Mouse (Mus musculus) neural tube, embryonic 15.5 days (tissue): Measurements from ENCODE around the gene Cklf. TPM values are rescaled to one million over a fixed set of nuclear protein-coding genes. Genes with fewer than 3 reads are reported as not detected.
"Not testable (repeated sequence)": the region's sequence is repeated elsewhere in the genome, so short reads cannot be mapped to it uniquely, and the experiment has no call there.

ENCODE experiments used
- ATAC-seq: fragments of 200-750 bp; cut with Nextera tagmentation; 2 replicates; pipeline ENCODE4 v1.8.0; 2017; ENCODE audit warnings: mild to moderate bottlenecking, moderate TSS enrichment, moderate library complexity; ENCODE audit not compliant: low FRiP score
- H3K27ac ChIP-seq: fragments of 300-500 bp; sonication (generic); replicated peaks from 2 replicates; pipeline ENCODE4 v1.5.1; 2015; ENCODE audit warnings: mild to moderate bottlenecking, inconsistent platforms
- H3K27me3 ChIP-seq: fragments of 300-500 bp; sonication (generic); replicated peaks from 2 replicates; pipeline ENCODE4 v1.6.1; 2015; ENCODE audit warnings: inconsistent platforms
- H3K36me3 ChIP-seq: fragments of 300-500 bp; sonication (generic); 2 replicates; pipeline ENCODE4 v1.6.1; 2015; ENCODE audit warnings: inconsistent platforms
- H3K4me1 ChIP-seq: fragments of 300-500 bp; sonication (generic); 2 replicates; pipeline ENCODE4 v1.6.1; 2015; ENCODE audit warnings: inconsistent platforms
- H3K4me2 ChIP-seq: fragments of 300-500 bp; sonication (generic); 2 replicates; pipeline ENCODE4 v1.6.1; 2015; ENCODE audit warnings: inconsistent platforms, mild to moderate bottlenecking, moderate library complexity
- H3K4me3 ChIP-seq: fragments of 300-500 bp; sonication (generic); replicated peaks from 2 replicates; pipeline ENCODE4 v1.5.1; 2015; ENCODE audit warnings: mild to moderate bottlenecking, inconsistent platforms
- H3K9ac ChIP-seq: fragments of 300-500 bp; sonication (generic); replicated peaks from 2 replicates; pipeline ENCODE4 v1.6.1; 2015; ENCODE audit warnings: mild to moderate bottlenecking, inconsistent platforms
- H3K9me3 ChIP-seq: fragments of 300-500 bp; sonication (generic); replicated peaks from 2 replicates; pipeline ENCODE4 v1.6.1; 2016; ENCODE audit warnings: inconsistent platforms
- WGBS: fragments of 180-500 bp; shearing (Covaris S2); methylation state at CpG from one replicate; pipeline ENCODE4 v1.1.7; 2015; ENCODE audit warnings: mixed read lengths; 5-methylcytosine and 5-hydroxymethylcytosine counted together
- polyA plus RNA-seq: library from polyadenylated mRNA; unstranded; fragments of >200 nt; fragmentation: Nextera tagmentation; extraction: Ambion mirVana; gene quantifications from 2 replicates; pipeline ENCODE4 v1.2.1, GENCODE M21; 2015

The Cklf gene
- polyA plus RNA-seq, 1 experiment from 2014 or later = 36.8 TPM

DNA sequence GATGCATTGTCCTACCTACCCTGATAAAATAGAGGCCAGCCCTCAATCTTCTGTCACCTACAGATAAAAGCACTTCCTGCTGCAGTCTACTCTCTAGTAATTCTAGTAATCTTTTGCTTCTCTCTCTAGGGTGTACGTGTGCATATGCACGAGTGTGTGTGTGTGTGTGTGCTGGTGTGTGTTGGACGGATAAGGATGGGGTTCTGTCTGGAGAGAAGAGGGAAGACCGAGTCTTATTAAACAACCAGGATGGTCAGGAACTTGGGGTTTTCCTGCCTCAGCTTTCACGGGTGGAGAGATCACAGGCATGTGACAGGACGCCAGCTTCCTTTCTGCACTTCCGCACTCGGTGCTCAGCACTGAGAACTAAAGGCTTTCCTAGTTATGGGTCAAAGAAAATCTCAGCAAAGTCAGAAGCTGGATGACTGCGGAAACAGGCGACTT, 11.2 kb upstream of the Cklf start:
- WGBS = 88% methylated on average over 10 of the region's 10 CpGs
- peaks cover 88% of the 10 kb centered on the region for H3K36me3 ChIP-seq
- ATAC-seq = no peak
- no peak overlapping the region for H3K4me3 ChIP-seq
- no peaks in the 10 kb centered on the region for H3K4me1 ChIP-seq
- H3K27ac ChIP-seq = no peak overlapping the region
- no peak overlapping the region for H3K9ac ChIP-seq
- H3K27me3 ChIP-seq = no peaks in the 10 kb centered on the region
- no peak overlapping the region for H3K4me2 ChIP-seq
- no peaks in the 10 kb centered on the region for H3K9me3 ChIP-seq

DNA sequence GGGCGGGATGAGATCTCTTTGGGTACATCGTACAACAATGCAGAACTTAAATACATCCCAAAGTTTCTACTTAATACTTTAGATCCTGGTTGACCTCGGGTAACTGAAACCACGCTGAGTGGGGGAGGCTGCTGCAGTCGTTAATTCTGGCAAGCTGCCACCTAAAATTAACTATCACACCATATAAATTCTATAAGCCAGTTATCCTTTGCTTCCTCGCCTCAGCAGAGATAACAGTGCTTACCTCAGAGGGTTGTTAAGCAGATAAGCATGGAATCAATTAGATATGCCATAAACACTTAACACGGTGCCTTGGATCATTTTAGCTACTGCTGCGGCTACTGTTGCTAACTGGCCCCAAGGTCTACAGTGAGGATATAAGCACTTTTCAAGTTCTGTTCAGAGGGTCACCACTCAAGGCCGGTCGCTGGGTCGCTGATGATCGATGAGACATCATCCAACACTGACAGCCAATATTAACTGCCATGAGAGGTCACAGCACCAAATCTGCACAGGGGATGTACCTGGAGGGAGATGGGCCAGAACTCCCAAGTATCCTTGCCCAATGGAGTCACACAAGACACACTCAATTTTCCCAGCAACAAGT, 8.5 kb upstream of the Cklf start:
- H3K4me1 ChIP-seq = peaks cover 6% of the 10 kb centered on the region
- H3K4me2 ChIP-seq = no peak overlapping the region
- H3K36me3 ChIP-seq = peaks cover 70% of the 10 kb centered on the region
- H3K4me3 ChIP-seq = no peak overlapping the region
- H3K9me3 ChIP-seq = no peaks in the 10 kb centered on the region
- no peak overlapping the region for H3K27ac ChIP-seq
- WGBS = 73% methylated on average over 12 of the region's 12 CpGs
- no peak overlapping the region for H3K9ac ChIP-seq
- no peak for ATAC-seq
- H3K27me3 ChIP-seq = no peaks in the 10 kb centered on the region

DNA sequence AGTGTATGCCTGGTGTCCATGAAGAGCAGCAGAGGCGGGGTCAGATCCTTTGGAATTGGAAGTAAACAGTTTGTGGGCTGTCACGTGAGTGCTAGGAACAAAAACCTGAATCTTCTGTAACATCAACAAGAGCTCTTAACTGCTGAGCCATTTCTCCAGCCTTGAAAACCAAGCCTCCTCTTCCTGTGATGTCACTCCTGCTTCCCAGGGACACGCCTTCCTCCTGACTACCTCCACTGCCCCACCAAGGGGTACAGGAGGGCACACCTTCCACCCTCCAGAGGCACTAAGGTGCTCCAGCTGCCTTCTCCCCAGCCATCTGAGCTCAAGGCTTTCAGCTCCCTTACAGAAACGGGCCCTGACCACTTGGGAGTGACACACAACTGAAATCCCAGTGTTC, 4.0 kb upstream of the Cklf start:
- WGBS = 90% methylated on average over 4 of the region's 4 CpGs

DNA sequence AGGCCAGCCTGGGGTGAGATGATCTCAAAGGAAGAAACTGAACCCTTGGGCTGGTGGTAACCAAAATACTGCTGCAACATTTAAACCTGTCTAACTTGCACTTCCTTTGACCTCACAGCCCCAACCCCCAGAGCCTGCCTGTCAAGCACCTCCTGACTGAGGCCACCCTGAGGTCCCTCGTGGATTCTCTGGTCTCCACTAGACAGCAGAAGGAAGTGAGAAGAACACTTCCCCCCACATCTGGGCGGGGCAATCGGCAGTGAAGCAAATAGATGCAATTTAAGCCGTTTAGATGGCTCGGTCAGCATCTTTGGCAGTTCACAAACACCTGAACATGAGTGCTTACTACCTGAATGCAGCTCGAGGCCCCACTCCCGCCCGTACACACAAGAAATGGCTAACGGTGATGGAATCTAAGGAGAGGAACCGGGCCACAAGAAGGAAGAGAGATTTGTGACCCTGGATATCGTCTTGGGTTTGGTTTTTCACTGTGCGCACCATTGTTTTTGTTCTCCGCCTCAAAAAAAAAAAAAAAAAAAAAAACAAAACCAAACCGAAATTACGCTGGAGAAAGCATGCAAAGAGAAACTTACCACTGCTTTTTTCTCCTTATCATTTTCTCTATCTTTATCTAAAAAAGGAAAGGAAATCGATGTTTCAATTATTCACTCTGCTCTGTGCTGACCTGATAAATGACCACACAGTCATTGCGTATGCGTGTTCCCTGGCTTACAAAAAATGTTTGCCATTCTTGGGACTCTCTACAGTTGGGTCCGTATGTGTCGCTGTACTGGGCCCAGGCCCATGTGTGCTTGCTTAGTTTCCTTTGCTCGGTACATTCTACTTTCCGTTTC, 3.4 kb upstream of the Cklf start:
- H3K4me2 ChIP-seq = peak overlapping the region; percentile 85
- peak overlapping the region; percentile 90 for H3K4me3 ChIP-seq
- H3K27me3 ChIP-seq = no peaks in the 10 kb centered on the region
- H3K9me3 ChIP-seq = no peaks in the 10 kb centered on the region
- no peak for ATAC-seq
- peaks cover 32% of the 10 kb centered on the region for H3K4me1 ChIP-seq
- H3K27ac ChIP-seq = 0 out of 2 replicates have a peak overlapping the region, but pooled peaks have one; percentile 23
- 74% methylated on average over 22 of the region's 22 CpGs for WGBS
- H3K9ac ChIP-seq = peak overlapping the region; percentile 91
- H3K36me3 ChIP-seq = peaks cover 19% of the 10 kb centered on the region

More for the DNA sequence above, 4.0 kb upstream of the Cklf start:
- no peak overlapping the region for H3K27ac ChIP-seq
- peak overlapping the region; percentile 85; the same call in 1 of the 2 replicates for H3K4me2 ChIP-seq
- H3K27me3 ChIP-seq = no peaks in the 10 kb centered on the region
- peaks cover 26% of the 10 kb centered on the region for H3K4me1 ChIP-seq
- H3K36me3 ChIP-seq = peaks cover 25% of the 10 kb centered on the region
- H3K9ac ChIP-seq = no peak overlapping the region
- H3K9me3 ChIP-seq = no peaks in the 10 kb centered on the region
- H3K4me3 ChIP-seq = no peak overlapping the region
- ATAC-seq = no peak

DNA sequence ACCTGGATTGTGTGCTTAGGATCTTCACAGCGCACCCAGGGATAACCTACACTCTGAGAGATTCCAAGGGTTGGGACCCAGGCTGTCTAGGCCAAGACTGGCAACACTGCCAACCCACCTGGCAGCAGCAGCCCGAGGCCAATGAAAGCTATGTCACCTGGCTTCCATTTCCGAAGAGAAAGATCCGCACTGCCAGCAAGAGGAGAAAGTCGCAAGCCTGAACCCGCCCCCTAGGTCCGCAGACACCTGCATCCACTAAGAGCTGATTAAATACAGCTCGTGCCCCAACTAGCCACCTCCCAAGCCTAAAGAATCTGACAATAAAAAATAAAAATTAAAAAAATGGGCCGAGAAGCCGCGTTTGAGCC, 2.8 kb upstream of the Cklf start:
- H3K27ac ChIP-seq = peak overlapping the region; percentile 72; the same call in 1 of the 2 replicates

DNA sequence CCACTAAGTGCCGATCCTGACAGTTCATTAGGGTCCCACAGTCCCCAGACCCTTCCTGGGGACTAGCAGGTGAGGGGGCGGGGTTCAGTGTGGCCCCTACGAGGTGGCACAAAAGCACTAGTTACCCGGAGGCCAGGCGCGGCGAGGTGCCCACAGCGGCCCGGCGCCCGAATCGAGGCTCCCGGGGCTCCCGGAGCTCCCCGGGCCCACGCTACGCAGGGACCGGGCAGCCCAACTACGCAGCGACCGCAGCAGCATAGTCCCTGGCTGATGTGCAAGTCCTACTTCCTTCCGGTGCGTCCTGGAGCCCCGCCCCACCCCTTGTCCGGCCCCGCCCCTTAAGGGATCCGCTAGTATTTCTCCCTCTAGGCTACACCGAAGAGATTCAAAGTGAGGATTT, 2.4 kb upstream of the Cklf start, which contains the start of gene Tk2:
Tk2 (minus strand) TSS at position 283 of the 400 bp plus-strand sequence.
- Histone ChIP-seq H3K27me3 (no peaks in the 10 kb centered on the region), H3K4me1 (peaks cover 32% of the 10 kb centered on the region), H3K27ac (peak within 1 kb of the TSS; percentile 72), H3K9ac (peak within 1 kb of the TSS; percentile 91), H3K9me3 (no peaks in the 10 kb centered on the region), H3K36me3 (peaks cover 9% of the 10 kb centered on the region; the same call in 1 of the 2 replicates), H3K4me3 (peak within 1 kb of the TSS; percentile 90), H3K4me2 (peak within 1 kb of the TSS; percentile 85)
- peak; percentile 94 for ATAC-seq
- under 1% methylated on average over 28 of the region's 28 CpGs for WGBS

More for the DNA sequence above, 2.8 kb upstream of the Cklf start:
- peaks cover 13% of the 10 kb centered on the region for H3K36me3 ChIP-seq
- ATAC-seq = peak; percentile 9; the same call in 1 of the 2 replicates
- peak overlapping the region; percentile 85 for H3K4me2 ChIP-seq
- H3K27me3 ChIP-seq = no peaks in the 10 kb centered on the region
- no peaks in the 10 kb centered on the region for H3K9me3 ChIP-seq
- 4% methylated on average over 11 of the region's 11 CpGs for WGBS
- H3K4me1 ChIP-seq = peaks cover 32% of the 10 kb centered on the region
- H3K4me3 ChIP-seq = peak overlapping the region; percentile 90
- peak overlapping the region; percentile 91 for H3K9ac ChIP-seq

DNA sequence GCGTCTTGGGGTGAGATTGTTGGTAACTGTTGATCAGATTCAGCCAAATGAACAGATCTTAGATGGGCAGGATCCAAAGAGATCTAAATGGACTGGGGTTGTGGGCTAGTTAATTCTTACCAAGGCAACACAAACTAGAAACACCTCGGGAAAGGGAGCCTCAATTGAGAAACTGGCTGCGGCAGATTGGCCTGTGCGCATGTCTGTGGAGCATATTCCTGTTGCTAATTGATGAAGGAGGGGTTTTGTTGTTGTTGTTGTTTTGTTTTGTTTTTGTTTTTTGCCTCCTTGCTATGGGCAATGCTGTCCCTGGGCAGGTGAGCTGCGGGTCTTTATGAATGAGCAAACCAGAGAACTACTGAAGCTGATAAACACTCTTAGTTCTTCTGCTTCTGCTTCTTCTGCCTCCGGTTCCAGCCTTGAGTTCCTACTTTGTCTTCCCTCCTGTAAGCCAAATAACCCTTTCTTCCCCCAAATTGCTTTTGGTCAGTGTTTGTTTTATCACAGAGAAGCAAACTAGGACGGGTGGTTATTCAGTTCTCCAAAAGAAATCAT, 1.1 kb upstream of the Cklf start:
- Histone ChIP-seq H3K9me3 (no peaks in the 10 kb centered on the region), H3K27me3 (no peaks in the 10 kb centered on the region), H3K4me3 (no peak overlapping the region), H3K27ac (no peak overlapping the region), H3K4me1 (peaks cover 32% of the 10 kb centered on the region), H3K4me2 (no peak overlapping the region), H3K9ac (no peak overlapping the region), H3K36me3 (0 out of 2 replicates have a peak, but pooled peaks cover 7% of the 10 kb centered on the region)
- no peak for ATAC-seq
- WGBS = 84% methylated on average over 7 of the region's 7 CpGs

DNA sequence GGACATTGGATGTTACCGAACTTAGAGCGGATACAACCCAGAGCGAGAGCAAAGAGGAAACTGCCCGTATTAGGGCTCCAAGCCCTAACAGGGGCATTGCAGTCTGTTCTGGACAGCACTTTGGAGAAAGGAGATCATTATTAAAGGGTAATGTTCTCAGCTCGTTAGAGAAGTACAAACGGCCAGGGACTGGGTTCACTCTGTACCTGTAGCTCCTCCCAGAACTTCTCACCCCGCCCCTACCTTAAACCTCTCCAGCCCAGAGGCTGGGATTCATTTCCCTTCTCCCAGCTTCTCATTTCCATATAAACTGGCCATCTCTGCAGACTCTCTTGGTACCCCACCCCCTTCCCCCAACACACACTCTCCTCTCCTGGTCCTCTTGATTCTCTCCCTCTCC, 800 bp downstream of the Cklf start:
- no peaks in the 10 kb centered on the region for H3K9me3 ChIP-seq
- no peaks in the 10 kb centered on the region for H3K36me3 ChIP-seq
- H3K4me1 ChIP-seq = peaks cover 32% of the 10 kb centered on the region
- no peaks in the 10 kb centered on the region for H3K27me3 ChIP-seq
- ATAC-seq = no peak
- peak overlapping the region; percentile 70 for H3K9ac ChIP-seq
- no peak overlapping the region for H3K27ac ChIP-seq
- under 1% methylated on average over 7 of the region's 7 CpGs for WGBS
- peak overlapping the region; percentile 73 for H3K4me3 ChIP-seq
- H3K4me2 ChIP-seq = peak overlapping the region; percentile 86

DNA sequence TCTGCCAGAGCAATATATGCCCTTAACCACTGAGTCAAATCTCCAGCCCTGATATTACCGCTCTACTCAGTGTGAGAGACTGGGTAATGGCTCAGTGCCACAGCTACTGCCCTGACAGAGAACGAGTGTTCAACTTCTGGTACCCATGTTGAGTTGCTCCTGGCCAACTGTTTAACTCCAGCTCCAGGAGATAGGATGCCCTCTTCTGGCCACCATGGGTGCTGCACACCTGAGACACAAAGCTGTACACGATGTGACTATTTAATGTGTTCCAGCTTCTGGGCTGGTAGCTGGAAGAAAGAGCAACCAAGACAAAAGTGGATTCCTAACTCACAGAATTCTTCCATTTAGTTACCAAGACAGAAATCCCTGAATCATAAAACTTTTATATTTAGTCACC, 2.4 kb downstream of the Cklf start:
- WGBS = 92% methylated on average over 3 of the region's 3 CpGs

DNA sequence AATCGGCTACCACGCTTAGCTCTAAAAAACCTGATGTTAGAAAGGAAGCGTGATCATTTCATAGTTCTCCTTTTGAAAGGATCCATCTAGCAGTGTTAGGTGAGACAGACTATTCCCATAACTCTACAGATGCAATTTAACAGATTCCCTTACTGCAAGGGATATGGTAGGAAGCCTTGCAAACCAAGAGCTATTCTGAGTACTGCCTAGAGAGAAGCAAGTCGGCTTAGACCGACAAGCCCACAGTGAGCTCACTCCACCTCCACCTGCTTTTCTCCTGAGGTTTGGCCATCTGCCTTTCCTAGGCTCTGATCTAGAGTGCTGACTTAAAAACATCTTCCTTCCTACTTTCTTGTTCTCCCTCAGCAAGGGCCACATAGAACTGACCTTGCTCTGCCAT, 11.1 kb downstream of the Cklf start:
- not testable (repeated sequence) for H3K4me3 ChIP-seq, ATAC-seq, H3K9me3 ChIP-seq, H3K4me1 ChIP-seq, H3K27me3 ChIP-seq, H3K9ac ChIP-seq, H3K4me2 ChIP-seq, H3K27ac ChIP-seq
- H3K36me3 ChIP-seq = peaks cover 34% of the 10 kb centered on the region
- 94% methylated on average over 5 of the region's 5 CpGs for WGBS

More for the DNA sequence above, 2.4 kb downstream of the Cklf start:
- Histone ChIP-seq H3K4me3 (no peak overlapping the region), H3K36me3 (peaks cover 7% of the 10 kb centered on the region), H3K4me1 (peaks cover 18% of the 10 kb centered on the region), H3K4me2 (no peak overlapping the region), H3K27ac (no peak overlapping the region), H3K9me3 (0 out of 2 replicates have a peak, but pooled peaks cover 1% of the 10 kb centered on the region), H3K9ac (no peak overlapping the region), H3K27me3 (no peaks in the 10 kb centered on the region)
- no peak for ATAC-seq

DNA sequence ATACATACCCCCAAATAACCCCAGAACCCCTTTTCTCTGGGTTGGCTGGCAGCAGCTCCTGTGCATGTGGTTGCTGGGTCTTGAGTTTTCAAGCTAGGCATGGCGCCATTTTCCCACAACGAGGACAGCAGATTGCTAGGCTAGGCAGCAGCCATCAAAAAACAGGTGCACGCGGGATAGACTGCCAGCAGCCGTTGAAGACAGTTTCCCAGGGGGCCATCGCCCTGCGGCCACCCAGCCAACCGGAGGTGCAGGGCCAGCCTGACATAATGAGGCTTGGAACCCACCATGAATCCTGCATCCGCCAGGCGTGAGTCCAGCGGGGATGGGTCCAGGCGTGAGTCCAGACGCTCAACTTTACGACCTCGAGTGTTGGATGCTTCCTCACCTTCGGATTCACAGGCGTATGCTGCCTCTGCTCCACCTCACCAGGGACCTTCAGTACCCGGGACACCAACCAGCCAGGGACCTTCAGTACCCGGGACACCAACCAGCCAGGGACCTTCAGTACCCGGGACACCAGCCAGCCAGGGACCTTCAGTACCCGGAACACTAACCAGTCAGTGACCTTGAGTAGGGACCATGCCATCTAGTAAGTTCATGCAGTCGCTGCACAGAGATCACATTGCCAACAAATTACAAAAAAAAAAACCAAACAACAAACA, 13.7 kb downstream of the Cklf start:
- not testable (repeated sequence) for H3K27ac ChIP-seq, ATAC-seq

More for the DNA sequence above, 13.7 kb downstream of the Cklf start:
- not testable (repeated sequence) for H3K9ac ChIP-seq, H3K9me3 ChIP-seq, H3K27me3 ChIP-seq, H3K4me2 ChIP-seq, H3K4me3 ChIP-seq, H3K4me1 ChIP-seq
- 0 out of 2 replicates have a peak, but pooled peaks cover 13% of the 10 kb centered on the region for H3K36me3 ChIP-seq
- WGBS = 95% methylated on average over 22 of the region's 22 CpGs
